Mouse (Mus musculus): ENCODE data around the gene Hist1h4m.
"Not testable (repeated sequence)": the region's sequence is repeated elsewhere in the genome, so short reads cannot be mapped to it uniquely, and the experiment has no call there.

Hist1h4m gene

DNA sequence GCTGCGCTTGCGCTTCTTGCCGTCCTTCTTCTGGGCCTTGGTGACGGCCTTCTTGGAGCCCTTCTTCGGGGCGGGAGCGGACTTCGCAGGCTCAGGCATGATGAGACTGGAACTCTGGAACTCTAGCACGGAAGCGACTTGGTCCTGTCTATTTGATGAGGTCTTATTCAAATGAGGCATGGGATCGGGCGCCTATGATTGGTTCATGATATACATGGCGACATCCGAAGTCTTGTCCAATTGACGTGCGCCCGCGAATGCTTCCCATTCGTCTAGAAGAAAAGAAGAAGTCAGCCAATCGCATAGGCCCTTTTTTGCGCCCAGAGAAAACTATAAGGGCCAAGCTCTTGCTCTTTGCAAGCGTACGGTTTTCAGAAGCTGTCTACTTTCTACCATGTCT, 1.5 kb upstream of the Hist1h4m start, which contains the start of the genes Hist1h2bq and Hist1h2ao:
Gene Hist1h2bq, minus strand, starts transcription at position 125 of the 400 bp plus-strand sequence.
Gene Hist1h2ao, plus strand, starts transcription at position 393 of the 400 bp plus-strand sequence.
- not testable (repeated sequence) for DNase-seq (ENCODE audit: low read depth, low spot score)

GRCm38 (mm10) chr13:21811074-21811473, 472 bp upstream of the Hist1h4m start:
- not testable (repeated sequence) for DNase-seq (ENCODE audit: low read depth, low spot score)

- not testable (repeated sequence) for DNase-seq (ENCODE audit: low read depth, low spot score)
These were observed 546 bp downstream of the Hist1h4m start for GRCm38 (mm10) chr13:21812092-21812491.

- not testable (repeated sequence) for DNase-seq (ENCODE audit: low read depth, low spot score)
These were observed 8.7 kb downstream of the Hist1h4m start for GRCm38 (mm10) chr13:21820082-21820890.

DNA sequence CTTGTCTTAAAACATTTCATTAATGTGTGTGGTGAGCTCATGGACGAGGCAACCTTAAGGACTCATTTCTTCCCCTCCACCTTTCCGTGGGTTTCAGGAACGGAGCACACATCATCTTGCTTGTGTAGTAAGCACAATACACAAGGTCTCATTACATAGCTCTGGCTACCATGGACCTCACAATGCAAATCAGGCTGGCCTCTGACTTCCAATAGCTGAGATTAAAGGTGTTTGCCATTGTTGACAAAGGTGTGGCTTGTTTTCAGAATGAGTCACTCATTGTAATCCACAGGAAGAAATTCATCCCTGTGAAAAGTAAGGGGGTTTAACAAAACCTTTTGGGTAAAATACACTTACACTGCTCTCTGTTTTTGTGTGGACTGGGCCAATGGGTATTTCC, 17.0 kb downstream of the Hist1h4m start:
- peak; percentile 74 for DNase-seq (ENCODE audit: low read depth, low spot score)

DNA sequence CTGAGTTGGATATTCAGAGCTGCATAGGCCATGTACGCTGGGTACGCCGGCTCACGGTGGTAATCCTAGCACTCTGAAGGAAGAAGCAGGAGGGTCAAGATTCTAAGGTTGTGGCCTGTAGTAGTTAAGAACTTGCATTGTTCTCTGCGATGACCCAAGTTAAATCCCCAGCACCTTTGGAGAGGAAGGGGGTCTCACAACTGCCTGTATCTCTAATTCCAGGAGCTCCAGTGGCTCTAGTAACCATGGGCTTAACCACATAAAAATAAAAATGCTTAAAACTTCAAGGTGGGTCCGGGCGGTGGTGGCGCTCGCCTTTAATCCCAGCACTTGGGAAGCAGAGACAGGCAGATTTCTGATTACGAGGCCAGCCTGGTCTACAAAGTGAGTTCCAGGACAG, 18.8 kb downstream of the Hist1h4m start:
- DNase-seq (ENCODE audit: low read depth, low spot score) = no peak

- not testable (repeated sequence) for DNase-seq (ENCODE audit: low read depth, low spot score)
These were observed 20.2 kb downstream of the Hist1h4m start, which contains the start of gene Hist1h4n for GRCm38 (mm10) chr13:21831418-21832394. TSS of gene Hist1h4n (minus strand) at chr13:21832196.

DNA sequence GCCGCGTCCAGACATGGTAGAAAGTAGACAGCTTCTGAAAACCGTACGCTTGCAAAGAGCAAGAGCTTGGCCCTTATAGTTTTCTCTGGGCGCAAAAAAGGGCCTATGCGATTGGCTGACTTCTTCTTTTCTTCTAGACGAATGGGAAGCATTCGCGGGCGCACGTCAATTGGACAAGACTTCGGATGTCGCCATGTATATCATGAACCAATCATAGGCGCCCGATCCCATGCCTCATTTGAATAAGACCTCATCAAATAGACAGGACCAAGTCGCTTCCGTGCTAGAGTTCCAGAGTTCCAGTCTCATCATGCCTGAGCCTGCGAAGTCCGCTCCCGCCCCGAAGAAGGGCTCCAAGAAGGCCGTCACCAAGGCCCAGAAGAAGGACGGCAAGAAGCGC, 21.9 kb downstream of the Hist1h4m start, which contains the start of the genes Hist1h2ap and Hist1h2br:
Gene Hist1h2ap, minus strand, starts transcription at position 47 of the 400 bp plus-strand sequence.
Gene Hist1h2br, plus strand, starts transcription at position 283 of the 400 bp plus-strand sequence.
- not testable (repeated sequence) for DNase-seq (ENCODE audit: low read depth, low spot score)

DNA sequence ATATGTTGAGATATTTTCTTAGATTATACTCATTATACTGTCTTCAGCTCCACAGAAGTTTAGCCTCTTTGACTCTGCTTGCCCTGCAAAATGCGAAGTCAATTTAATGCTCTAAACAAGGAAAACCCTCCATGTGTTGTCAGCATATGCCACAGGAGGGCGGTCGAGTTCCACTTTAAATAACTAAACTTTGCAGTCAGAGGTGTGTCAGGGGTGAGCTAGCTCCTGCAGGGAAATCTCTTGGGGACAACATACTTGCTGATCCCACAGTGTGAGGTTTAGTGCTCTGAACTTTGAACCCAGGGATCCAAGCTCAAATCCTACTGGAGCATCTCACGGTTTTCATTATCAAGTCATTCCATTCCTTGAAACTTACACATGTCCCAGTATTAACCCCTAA, 29.0 kb downstream of the Hist1h4m start:
- not testable (repeated sequence) for DNase-seq (ENCODE audit: low read depth, low spot score)

GRCm38 (mm10) chr13:21846356-21846755, 34.8 kb downstream of the Hist1h4m start:
- not testable (repeated sequence) for DNase-seq (ENCODE audit: low read depth, low spot score)

DNA sequence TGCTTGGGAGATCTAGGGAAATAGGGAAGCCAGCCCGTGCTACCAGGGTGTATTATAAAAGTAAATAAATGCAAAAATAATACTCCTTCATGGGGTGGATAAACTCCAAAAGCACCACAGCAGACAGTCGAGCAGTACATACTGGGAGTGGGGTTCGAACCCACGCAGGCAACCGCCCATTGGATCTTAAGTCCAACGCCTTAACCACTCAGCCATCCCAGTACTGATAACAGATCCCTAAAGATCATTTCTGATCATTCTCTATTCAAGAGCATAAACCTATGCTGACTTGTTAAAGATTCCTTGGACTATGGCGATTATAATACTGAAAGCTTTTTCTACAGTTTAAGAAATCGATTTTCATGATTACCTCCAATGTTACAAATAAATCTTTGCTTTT, 36.3 kb downstream of the Hist1h4m start:
- DNase-seq (ENCODE audit: low read depth, low spot score) = peak; percentile 59

GRCm38 (mm10) chr13:21850696-21851095, 39.1 kb downstream of the Hist1h4m start:
- DNase-seq (ENCODE audit: low read depth, low spot score) = peak; percentile 43

GRCm38 (mm10) chr13:21852215-21852945, 40.8 kb downstream of the Hist1h4m start:
- no peak for DNase-seq (ENCODE audit: low read depth, low spot score)

DNA sequence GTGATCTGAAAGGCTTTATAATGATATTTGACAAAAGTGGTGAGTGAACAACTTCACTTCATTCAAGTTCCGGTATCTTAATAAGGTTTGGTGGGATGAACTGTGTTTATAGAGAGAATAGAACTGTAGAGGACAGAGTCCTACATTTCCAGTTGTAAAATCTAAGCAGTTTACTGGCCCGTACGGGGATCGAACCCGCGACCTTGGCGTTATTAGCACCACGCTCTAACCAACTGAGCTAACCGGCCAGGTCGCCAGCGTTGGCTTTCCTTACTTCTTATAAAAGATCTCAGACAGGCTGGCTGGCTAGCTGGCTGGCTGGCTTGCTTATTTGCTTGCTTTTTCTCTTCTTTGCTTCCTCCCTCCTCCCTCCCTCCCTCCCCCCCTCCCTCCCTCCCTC, 43.6 kb downstream of the Hist1h4m start:
- DNase-seq (ENCODE audit: low read depth, low spot score) = peak; percentile 87

GRCm38 (mm10) chr13:21855698-21856162, 44.2 kb downstream of the Hist1h4m start:
- DNase-seq (ENCODE audit: low read depth, low spot score) = peak; percentile 71

- DNase-seq (ENCODE audit: low read depth, low spot score) = peak; percentile 90
These were observed 50.1 kb downstream of the Hist1h4m start for GRCm38 (mm10) chr13:21861608-21862007.

Measured in ES-CJ7 (cell line).